Mouse (Mus musculus) midbrain, embryonic 12.5 days (tissue): ENCODE results near the gene Fam204a. TPM values are rescaled to one million over a fixed set of nuclear protein-coding genes. Genes with fewer than 3 reads are reported as not detected.

Source experiments
- ATAC-seq: fragments of 200-750 bp; cut with Nextera tagmentation; 2 replicates; pipeline ENCODE4 v1.8.0; 2017; ENCODE audit warnings: low read depth, moderate TSS enrichment, moderate library complexity; ENCODE audit not compliant: low FRiP score
- H3K27ac ChIP-seq: fragments of 300-500 bp; sonication (generic); replicated peaks from 2 replicates; pipeline ENCODE4 v1.5.1; 2016; ENCODE audit warnings: mild to moderate bottlenecking
- H3K27me3 ChIP-seq: fragments of 300-500 bp; sonication (generic); 2 replicates; pipeline ENCODE4 v1.6.1; 2016; ENCODE audit warnings: mild to moderate bottlenecking
- H3K36me3 ChIP-seq: fragments of 300-500 bp; sonication (generic); 2 replicates; pipeline ENCODE4 v1.6.1; 2016
- H3K4me1 ChIP-seq: fragments of 300-500 bp; sonication (generic); 2 replicates; pipeline ENCODE4 v1.6.1; 2016
- H3K4me2 ChIP-seq: fragments of 300-500 bp; sonication (generic); replicated peaks from 2 replicates; pipeline ENCODE4 v1.6.1; 2016; ENCODE audit warnings: mild to moderate bottlenecking, moderate library complexity
- H3K4me3 ChIP-seq: fragments of 300-500 bp; sonication (generic); 2 replicates; pipeline ENCODE4 v1.5.1; 2016; ENCODE audit warnings: mild to moderate bottlenecking
- H3K9ac ChIP-seq: fragments of 300-500 bp; sonication (generic); replicated peaks from 2 replicates; pipeline ENCODE4 v1.6.1; 2016; ENCODE audit warnings: mild to moderate bottlenecking, moderate library complexity
- H3K9me3 ChIP-seq: fragments of 300-500 bp; sonication (generic); 2 replicates; pipeline ENCODE4 v1.6.1; 2016; ENCODE audit warnings: mild to moderate bottlenecking
- WGBS: fragments of 180-500 bp; shearing (Covaris S2); methylation state at CpG from one replicate; pipeline ENCODE4 v1.1.7; 2016; 5-methylcytosine and 5-hydroxymethylcytosine counted together
- polyA plus RNA-seq: library from polyadenylated mRNA; unstranded; fragments of >200 nt; fragmentation: Nextera tagmentation; extraction: Ambion mirVana; gene quantifications from 2 replicates; pipeline ENCODE4 v1.2.1, GENCODE M21; 2016

Gene Fam204a
- polyA plus RNA-seq, 1 experiment from 2014 or later = 99.2 TPM

DNA sequence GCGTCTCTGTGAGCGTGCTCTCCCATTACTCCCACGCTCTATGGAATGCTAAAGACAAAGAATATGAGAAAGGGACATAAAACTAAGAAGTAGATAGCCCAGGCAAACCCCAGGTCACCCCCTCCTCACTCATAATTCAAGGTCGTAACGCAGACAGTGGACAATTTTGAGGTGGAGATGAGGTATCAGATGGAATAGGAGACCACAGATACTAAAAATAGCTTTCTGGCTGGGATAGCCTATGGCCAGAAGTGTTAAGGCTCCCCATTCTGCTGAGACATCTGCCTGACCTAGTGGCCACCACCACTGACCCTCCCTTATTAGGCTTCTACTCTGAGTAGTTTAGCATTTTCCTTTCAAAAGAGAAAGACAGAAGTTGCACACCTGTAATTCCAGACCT is 71.2 kb downstream of the Fam204a start:
- no peaks in the 10 kb centered on the region for H3K36me3 ChIP-seq
- H3K4me3 ChIP-seq = no peak overlapping the region
- peaks cover 72% of the 10 kb centered on the region for H3K27me3 ChIP-seq
- no peak overlapping the region for H3K9ac ChIP-seq
- H3K4me1 ChIP-seq = peaks cover 3% of the 10 kb centered on the region
- no peak overlapping the region for H3K4me2 ChIP-seq
- no peak overlapping the region for H3K27ac ChIP-seq
- ATAC-seq = no peak
- H3K9me3 ChIP-seq = no peaks in the 10 kb centered on the region
- 95% methylated on average over 5 of the region's 5 CpGs for WGBS

DNA sequence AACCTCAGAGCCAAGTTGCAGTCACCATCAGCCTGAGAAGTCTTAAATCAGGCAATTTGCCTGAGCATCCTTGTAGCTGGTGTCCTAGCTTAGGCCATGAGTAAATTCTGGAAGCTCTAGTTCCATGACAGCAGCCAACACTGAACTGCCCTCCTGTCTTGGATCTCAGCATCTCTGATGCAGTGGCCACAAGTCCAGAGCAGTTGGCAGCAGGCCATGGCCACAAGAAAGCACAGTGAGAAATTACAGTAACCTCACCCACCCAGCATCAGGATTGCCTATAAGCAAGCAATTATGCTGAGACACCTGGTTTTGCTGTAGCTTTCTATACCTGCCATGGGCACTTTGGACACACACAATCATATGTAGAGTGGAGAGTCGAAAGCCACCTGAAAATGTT is 73.4 kb downstream of the Fam204a start:
- H3K27me3 ChIP-seq = peaks cover 85% of the 10 kb centered on the region
- H3K4me3 ChIP-seq = no peak overlapping the region
- H3K4me2 ChIP-seq = no peak overlapping the region
- H3K9me3 ChIP-seq = no peaks in the 10 kb centered on the region
- H3K9ac ChIP-seq = no peak overlapping the region
- ATAC-seq = no peak
- H3K27ac ChIP-seq = no peak overlapping the region
- H3K36me3 ChIP-seq = no peaks in the 10 kb centered on the region
- peaks cover 14% of the 10 kb centered on the region for H3K4me1 ChIP-seq
- WGBS = 88% methylated on average over 1 of the region's 1 CpGs

DNA sequence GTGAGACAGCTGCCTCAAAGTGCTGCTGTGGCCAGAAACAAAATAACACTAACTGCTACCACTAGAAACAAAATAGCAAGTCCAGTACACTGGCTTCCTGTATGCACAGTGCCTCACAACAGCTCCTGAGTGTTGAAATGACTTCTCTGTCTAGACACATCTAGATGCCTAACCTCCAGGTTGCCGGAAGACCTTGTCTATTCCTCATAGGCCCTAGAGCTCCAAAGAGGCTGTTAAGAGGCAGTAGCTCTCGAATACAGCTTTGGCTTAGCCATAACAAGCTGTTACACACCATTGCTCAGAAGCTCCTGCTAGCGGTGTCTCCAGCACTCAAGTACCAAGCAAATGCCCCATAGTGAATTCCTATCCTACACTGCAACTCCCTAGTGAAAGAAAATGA is 76.4 kb downstream of the Fam204a start:
- no peaks in the 10 kb centered on the region for H3K9me3 ChIP-seq
- H3K27me3 ChIP-seq = peaks cover 87% of the 10 kb centered on the region
- no peak for ATAC-seq
- H3K27ac ChIP-seq = no peak overlapping the region
- H3K9ac ChIP-seq = no peak overlapping the region
- H3K4me3 ChIP-seq = no peak overlapping the region
- no peak overlapping the region for H3K4me2 ChIP-seq
- H3K4me1 ChIP-seq = peaks cover 14% of the 10 kb centered on the region
- no peaks in the 10 kb centered on the region for H3K36me3 ChIP-seq
- 74% methylated on average over 3 of the region's 3 CpGs for WGBS

DNA sequence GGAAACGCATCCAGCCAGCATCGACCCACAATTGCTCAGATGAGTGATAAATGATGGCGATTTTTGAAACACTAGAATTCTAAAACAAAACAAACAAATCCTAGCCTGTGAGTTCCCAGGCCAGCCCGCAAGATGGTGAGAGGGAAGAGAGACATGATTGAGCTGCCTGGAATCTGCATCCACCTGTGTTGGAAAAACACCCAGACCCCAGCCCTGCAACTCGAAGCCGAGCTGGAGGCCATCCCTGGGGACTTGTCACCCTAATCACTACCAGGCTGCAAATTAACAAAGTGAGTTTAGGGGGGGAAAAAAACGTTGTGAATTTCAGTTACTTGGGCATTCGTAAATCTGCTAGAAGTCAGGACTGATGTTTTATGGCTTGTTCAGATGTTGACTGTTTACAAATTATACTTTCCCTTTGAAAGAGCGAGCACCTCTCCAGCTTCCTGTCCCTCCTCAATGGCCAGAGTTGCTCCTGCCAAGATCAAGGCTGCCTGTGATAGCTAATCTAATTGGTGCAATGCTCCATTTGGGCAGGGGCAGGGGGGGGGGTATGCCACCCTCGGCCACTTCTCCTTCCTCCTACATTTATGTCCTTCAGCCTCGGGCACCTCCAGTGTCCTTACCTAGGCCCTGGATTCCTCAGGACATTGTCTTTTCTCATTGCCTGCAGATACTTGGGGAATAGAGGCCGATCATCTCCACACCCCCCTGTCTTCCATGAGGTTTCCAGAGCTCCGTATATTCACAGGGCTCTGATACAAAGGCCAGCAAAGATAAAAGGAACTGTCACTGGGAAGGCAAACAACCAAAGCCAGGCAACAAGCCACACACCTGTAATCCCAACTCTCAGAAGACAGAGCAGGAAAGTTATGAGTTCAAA is 77.2 kb downstream of the Fam204a start:
- Histone ChIP-seq H3K36me3 (no peaks in the 10 kb centered on the region), H3K4me3 (no peak overlapping the region), H3K27me3 (peaks cover 87% of the 10 kb centered on the region), H3K27ac (no peak overlapping the region), H3K4me2 (no peak overlapping the region), H3K4me1 (peaks cover 14% of the 10 kb centered on the region), H3K9me3 (no peaks in the 10 kb centered on the region), H3K9ac (no peak overlapping the region)
- 39% methylated on average over 13 of the region's 13 CpGs for WGBS
- ATAC-seq = no peak

Other genes with a start within 250 kb of the Fam204a start
- gene Prlhr, start 241.6 kb upstream of the Fam204a start, polyA plus RNA-seq = 0.18 and 0.24 TPM in 2 replicates